Mouse (Mus musculus) bone marrow macrophage, adult 2 months (primary cell): ENCODE results near the gene Rin2.

Source experiments
- CTCF ChIP-seq: IDR thresholded peaks from 2 replicates; pipeline ENCODE4 v1.5.1; 2012; ENCODE audit warnings: low read depth, mild to moderate bottlenecking, low read length, moderate library complexity
- POLR2A ChIP-seq: IDR thresholded peaks from 2 replicates; pipeline ENCODE4 v1.6.1; 2012; ENCODE audit warnings: mild to moderate bottlenecking, low read depth, low read length, borderline replicate concordance

GRCm38 (mm10) chr2:145798954-145799353 is 123.9 kb downstream of the Rin2 start:
- TF ChIP-seq CTCF = no peak
- no peak for TF ChIP-seq POLR2A
